Mouse (Mus musculus) spleen, postnatal 4 days (tissue): Measurements from ENCODE around the gene Vil1.
A peak's percentile ranks its signal among the peaks of the same experiment; 100 is the strongest.

Source experiments
- DNase-seq, 2 experiments: peaks; one replicate each; pipeline ENCODE4 v3.0.0; 2022; ENCODE audit warnings: low spot score in 2 of 2

The Vil1 gene

GRCm38 (mm10) chr1:74412711-74413110 is 3.5 kb downstream of the Vil1 start:
- DNase-seq: no peak

- DNase-seq: peak; percentile 69 to 71
Observed at GRCm38 (mm10) chr1:74415143-74415542, 6.0 kb downstream of the Vil1 start.

GRCm38 (mm10) chr1:74418747-74419439 is 9.7 kb downstream of the Vil1 start:
- no peak for DNase-seq

GRCm38 (mm10) chr1:74419440-74419794 is 10.2 kb downstream of the Vil1 start:
- DNase-seq: no peak

DNA sequence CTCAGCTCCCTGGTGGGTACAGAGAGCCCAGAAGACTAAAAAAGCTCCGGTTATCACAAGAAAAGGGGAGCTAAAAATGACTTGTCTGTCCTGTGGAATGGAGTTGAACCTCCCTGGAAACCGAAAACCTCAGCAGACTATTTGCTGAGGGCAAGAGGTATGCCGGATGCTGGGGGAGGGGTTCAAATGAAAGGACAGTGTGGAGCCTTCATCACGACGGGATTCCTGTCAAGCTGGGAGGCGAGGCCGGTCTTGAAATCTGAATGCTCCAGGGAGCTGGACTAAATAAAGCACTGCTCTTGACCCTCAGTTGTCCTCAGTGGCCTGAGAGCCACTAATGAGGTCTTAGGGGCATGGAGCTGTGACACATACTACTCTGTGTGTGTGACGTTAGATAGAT is 14.0 kb downstream of the Vil1 start:
- DNase-seq: no peak

DNA sequence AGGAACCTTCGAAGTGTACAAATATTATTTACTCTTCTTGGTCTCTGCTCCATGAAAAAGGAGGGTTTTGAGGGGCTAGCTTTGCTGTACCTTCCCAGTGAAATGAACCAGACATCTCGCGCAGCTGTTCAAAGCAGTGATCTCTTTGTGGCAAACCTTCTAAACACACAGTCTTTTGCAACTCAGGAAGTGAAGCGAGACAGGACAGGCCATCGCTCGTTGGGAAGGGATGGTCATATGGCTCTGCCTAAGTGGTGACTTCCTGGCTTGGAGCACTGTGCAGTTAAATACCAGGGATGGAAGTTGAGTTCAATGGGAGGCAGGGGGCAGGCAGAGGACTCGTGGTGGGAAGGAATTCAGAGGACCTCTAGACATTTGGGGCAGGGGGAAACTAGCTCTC is 16.7 kb downstream of the Vil1 start:
- DNase-seq: no peak

DNA sequence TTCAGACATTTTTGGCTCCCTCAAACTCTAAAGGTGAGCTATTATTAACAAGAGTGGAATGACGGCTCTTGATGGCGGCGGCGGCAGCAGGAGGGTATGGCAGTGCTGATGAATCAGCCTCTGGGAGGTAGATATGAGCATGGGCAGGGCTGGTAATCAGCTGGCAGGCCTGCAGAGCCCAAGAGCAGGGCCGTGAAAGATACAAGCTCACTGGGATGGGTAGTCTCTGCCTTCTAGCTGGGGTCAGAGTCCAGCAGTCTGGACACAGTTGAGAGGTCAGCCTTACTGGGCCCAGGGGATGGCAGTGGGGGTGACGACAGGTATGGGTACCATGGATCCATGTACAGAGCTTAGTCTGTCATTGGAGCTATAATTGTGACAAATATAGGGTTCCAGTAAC is 24.0 kb downstream of the Vil1 start:
- no peak for DNase-seq

GRCm38 (mm10) chr1:74434596-74434995 is 25.4 kb downstream of the Vil1 start:
- DNase-seq: no peak

GRCm38 (mm10) chr1:74435563-74435962 is 26.4 kb downstream of the Vil1 start:
- DNase-seq: peak; percentile 36 to 68

DNA sequence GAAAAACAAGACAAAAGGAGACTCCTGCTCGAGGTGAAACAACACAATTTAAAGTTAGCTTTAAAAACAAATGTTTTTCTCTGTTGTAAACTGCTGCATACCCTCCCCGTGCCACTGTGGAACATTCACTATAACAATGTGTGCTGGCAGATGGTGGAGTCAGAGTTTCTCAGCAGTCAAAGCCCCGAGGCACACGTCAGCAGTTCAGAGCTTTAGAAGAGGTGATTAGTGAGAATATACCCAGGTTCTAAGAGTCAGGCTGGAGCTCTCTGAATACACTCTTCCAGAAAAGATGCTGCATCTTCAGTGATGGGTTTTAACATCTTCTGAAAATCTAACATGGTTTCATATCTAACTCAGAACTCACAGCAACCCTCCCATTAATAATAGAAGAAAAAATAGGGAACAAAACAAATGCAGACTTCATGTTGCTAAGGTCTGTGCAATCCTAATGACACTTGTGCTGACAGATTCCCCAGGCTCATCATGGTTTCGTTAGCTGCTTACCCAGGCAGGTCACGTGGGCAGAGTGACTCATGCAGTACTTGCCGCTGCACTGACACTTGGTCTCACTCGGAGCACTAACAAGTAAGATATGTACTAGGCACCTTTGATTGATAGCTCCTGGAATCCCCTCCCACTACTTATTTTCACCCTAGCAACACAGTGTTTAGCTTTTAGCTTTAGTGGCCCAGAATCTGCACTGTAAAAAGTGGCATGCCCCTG is 28.7 kb downstream of the Vil1 start:
- no peak for DNase-seq

DNA sequence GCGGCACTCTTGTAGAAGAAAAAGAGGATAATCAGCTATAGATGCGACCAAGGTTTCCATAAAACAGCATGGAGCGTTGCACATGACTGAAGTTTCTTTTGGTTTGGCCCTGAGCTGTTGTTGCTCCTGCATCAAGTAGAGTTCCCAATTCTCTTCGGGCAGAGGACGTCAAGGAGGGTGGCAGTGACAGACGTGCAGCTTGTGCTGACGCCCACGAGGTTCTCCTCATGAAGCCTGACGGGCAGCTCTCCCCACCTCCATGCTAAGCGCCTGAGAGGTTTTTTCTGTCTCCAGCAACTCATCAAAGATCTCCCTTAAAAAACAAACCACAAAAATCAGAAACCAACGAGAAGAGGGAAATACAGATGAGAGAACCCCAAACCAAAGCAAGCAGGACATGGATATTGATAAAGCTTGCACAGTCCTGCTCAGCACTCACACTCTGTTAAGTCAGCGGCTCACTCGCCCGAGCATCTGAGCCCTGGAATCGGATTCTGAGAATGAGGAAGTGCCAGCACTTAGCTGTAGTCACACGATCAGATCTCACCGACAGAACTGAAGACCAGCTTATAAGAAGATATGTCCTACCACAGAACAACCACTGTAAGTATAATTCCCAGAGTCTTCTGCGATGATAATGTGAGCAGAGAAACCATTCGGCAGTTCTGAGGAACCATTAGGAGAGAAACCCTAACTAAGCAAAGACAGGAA is 30.1 kb downstream of the Vil1 start:
- DNase-seq: no peak

DNA sequence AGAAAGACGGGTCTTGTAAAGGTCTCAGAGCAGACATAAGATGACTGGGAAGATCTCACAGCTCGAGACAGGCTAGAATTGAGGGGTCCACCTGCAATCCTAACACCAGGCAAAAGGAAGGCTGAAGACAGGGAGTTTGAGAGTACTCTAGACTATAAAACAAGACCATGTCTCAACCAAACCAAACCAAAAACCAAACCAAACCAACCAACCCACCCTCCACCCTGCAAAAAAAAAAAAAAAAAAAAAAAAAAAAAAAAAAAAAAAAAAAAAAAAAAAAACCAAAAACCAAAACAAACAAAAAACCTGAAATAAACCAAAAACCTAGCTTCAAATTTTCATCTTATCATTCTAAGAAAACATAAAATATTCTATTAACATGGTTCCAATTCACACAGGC is 35.4 kb downstream of the Vil1 start:
- DNase-seq: no peak

DNA sequence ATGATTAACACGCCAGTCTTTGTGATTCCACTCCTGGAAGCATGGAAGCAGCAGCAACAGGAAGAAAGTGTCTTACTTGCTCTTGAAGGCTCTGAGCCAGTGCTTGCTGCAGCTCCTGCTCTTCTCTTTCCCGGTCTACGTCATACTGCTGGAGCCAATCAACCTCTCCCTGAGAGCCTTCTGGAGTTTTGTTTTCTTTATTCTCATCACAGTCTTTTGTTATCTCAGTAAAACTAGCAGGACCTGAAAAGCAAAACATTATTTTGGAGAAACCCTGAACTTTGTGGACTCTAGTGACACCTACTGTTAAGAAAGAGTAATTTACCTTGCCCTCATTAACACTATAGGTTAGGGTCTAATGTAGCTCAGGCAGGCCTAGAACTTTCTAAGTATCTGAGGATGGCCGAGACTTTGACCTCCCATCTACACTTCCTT is 43.5 kb downstream of the Vil1 start:
- DNase-seq: no peak

DNA sequence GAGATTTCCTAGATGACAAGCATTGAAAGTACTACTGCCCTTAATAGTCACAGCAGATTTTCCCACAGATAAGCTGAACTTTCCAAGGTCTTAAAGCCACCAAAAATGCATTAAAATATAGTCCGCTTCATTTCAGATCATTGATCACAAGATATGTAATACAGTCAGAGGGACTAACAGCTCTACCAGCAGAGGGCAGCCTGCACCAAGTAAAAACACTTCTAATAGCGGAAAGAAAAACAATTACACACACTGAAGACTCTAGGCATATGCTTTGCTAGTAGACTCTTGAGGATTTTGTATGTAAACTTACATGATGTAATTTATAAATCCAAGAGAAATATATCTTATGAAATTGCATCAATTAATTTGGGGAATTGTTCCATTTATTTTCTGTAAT is 51.1 kb downstream of the Vil1 start:
- peak in 1 of 2 experiments; percentile 15 for DNase-seq
